Mouse (Mus musculus): ENCODE measurements at regions not wholly inside any gene's neighbourhood (a gene's known extent, or its start where the extent isn't known, plus 50 kb on each side); places are given as distances from the start of the nearest gene placed in this dataset.

GRCm38 (mm10) chr3:73134316-73134715 lies 76.7 kb upstream of the Slitrk3 start:
- peak; percentile 20 to 28 for DNase-seq (ENCODE audit: low spot score in 2 of 2)

GRCm38 (mm10) chr3:73125143-73125542 lies 67.5 kb upstream of the Slitrk3 start:
- no peak for DNase-seq (ENCODE audit: low spot score in 2 of 2)

- DNase-seq (ENCODE audit: low spot score in 2 of 2), result no peak
Measured at GRCm38 (mm10) chr3:73109102-73109501, 51.5 kb upstream of the Slitrk3 start.
